Mouse (Mus musculus) cerebellum, adult 18-20 months (tissue): Measurements from ENCODE around the gene St6galnac4.

Experiments used
- DNase-seq, 2 experiments: peaks; one replicate each; pipeline ENCODE4 v3.0.0; 2021

The St6galnac4 gene

DNA sequence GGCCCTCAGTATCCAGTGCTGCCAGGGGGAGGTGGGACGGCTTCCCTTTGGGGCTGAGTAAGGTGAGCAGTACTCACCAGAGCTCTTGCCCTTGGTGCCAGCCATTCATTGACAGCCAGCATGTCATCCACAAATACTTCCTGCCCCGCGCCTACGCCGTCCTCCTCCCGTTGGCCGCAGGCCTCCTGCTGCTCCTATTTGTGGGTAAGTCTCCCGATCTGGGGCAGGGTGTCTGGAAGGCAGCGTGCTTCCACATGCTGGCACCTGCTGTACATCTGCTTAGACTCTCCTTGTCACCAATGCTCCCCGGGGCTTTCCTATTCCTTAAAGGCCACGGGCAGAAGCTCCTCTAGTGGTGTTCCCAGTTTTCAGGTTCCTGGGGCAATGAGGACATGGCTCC is 14.7 kb upstream of the St6galnac4 start:
- DNase-seq, result no peak

DNA sequence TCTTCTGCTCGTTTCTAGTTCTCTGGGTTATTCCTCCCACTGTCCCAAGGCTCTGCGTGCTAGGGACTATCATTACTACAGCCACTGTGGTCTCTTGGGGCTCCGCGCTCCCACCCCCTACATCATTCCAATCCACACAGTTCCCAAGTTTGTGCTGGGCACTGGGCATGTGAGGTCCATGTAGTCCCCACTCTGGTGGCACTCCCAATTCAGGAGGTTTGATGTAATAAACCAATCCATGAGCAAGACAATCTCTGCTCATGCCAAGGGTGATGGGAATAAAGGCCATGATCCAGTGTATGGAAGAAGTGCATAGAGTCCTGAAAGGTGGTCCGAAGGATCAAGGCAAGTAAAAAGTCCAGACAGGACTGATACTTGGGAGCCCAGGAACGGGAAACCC is 12.4 kb upstream of the St6galnac4 start, which contains the start of gene Pip5kl1:
TSS of gene Pip5kl1 (plus strand) at position 301 of the 400 bp plus-strand sequence.
- DNase-seq, result no peak

GRCm38 (mm10) chr2:32574901-32575585 is 11.9 kb upstream of the St6galnac4 start:
- DNase-seq, result peak; percentile 83 to 84

DNA sequence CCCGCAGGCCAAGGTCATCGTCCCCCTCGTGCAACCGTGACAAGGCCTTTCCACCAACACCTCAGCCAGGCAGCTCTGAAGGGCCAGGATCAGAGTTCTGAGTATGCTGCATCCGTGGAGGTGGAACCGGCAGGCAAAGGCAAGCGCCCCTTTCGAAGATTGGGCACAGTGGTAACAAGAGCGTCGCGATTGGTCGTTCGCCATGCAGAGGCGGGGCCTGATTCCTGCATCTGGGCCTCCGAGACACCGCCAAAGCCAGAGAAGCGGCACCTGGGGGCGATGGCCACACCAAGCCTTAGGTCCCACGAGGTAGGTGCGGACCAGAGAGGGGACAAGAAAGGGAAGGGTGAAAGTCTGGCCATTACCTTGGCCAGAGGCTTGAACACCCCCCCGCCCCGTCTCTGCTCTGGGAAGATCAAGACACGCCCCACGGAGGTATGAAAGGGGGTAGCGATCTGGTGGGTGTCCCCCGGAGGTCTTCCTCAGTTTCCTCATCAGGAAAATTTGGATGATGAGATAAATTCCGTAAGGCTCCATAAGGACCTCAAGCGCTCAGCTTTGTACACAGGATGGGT is 11.2 kb upstream of the St6galnac4 start, which contains the start of gene 9430097D07Rik:
TSS of gene 9430097D07Rik (minus strand) at position 99 of the 575 bp plus-strand sequence.
- DNase-seq, result peak; percentile 80 to 86

GRCm38 (mm10) chr2:32576532-32576931 is 10.4 kb upstream of the St6galnac4 start:
- DNase-seq, result no peak

DNA sequence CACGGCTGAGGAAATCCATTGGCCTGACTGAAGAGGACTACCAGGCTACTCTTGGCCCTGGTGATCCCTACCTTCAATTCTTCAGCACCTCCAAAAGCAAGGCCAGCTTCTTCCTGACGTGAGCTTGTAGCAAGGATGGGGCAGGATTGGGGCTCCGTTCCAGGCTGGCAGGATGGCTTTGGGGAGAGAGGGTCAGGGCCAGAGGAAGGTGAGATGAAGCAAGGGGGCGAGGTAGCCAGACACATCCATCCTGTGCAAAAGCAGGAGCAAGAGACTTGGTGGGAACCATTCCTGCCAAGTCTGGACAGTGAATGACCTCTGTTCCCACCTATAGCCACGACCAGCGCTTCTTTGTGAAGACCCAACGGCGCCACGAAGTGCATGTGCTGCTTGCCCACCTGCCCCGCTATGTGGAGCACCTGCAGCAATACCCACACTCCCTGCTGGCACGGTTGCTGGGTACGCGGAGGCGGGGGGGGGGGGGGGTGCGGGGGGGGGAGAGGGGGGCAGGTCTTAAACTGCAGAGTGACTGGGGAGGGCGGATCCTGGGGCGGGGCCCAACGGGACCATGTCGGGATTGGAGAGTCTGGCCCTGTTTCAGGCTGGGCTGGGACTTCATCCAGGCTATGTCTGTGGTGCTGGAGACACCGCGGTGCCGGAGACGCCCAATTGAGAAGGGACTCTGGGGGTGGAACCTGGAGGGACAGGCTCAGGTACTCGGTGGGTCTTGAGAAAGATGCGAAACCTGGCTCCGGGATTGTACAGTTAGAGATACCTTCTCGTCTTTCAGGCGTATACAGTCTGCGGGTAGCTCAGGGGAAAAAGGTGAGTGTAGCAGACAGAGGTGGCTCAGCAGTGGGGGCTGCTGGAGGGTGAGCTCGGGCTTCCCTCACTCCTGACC is 8.5 kb upstream of the St6galnac4 start:
- no peak for DNase-seq

GRCm38 (mm10) chr2:32581450-32582095 is 5.3 kb upstream of the St6galnac4 start:
- DNase-seq, result peak; percentile 76 to 78

- peak; percentile 88 to 90 for DNase-seq
Observed at GRCm38 (mm10) chr2:32582830-32583799, 3.8 kb upstream of the St6galnac4 start.

DNA sequence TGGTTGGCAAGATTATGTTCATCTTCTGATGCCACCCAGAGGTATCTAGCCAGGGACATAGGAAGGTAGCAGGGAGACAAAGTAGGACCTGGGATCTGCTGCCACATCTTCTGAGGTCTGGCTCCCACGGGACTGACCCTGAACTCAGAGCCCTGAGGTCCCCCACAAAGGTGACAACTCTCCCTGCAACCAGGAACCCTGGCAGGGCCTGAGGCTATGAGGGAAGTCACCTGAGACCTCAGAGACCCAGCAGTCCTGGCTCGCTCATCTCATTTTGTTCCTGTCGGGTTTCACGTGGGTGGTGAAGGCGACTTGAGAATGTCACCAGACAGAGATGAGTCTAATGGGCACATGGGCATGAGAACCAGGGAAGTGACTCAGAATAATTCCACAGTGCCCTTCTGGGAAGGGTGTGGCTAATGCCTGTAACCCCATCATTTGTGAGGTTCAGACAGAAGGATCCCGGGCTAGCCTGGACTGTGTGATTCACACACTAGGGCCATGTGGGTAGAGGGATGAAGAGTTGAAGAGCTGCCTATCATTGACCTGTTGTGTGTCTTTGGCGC is 1.7 kb upstream of the St6galnac4 start:
- no peak for DNase-seq

DNA sequence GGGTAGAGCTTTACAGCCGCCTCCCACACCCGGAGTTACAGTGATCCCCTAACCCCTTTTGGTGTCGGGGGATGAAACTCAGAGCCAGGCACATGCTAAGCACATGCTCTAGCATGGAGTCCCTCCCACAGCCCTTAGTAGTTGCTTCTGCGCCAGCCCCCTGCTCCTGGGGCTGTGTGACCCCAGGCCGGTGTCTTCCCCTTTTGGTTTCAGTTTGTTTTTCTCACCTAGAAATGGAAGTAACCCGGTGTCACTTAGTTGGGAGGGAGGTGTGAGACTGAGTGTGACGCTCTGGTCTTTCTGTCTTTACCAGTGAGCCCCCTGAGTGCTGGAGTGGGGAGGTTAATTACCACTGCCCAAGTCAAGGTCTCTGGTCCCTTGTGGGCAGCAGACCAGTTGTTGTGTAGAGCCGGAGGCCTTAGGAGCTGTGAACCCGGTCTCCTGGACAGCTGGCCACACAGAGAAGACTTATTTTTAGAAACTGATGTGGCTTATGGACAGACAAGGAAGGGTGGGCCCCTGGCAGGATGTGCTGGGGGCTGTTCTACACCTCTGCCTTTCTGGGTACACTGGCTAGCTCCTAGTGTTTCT is 931 bp downstream of the St6galnac4 start:
- peak in 1 of 2 experiments; percentile 49 for DNase-seq

DNA sequence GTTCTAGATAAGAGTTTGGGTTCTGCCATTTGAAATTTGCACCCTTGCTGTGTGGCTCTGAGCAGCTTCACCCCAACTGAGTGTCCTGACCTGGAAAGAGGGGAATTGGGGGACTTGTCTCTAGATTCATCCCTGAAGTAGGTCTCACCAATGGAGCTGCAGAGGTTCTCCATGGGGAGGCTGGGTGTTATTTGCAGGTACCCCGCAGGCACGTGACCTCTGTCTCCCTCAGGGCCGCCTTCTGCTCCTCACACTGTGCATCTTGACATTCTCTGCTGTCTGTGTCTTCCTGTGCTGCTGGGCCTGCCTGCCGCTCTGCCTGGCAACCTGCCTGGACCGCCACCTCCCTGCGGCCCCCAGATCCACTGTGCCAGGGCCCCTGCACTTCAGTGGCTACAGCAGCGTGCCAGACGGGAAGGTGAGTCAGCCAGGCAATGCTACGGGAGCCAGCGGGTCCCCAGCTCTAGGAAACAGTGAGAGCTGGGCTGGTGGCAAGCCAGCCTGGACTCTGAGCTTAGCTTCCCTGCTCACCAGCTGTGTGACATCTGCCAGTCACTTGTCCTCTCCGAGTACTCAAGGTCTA is 2.4 kb downstream of the St6galnac4 start:
- DNase-seq, result peak; percentile 90

DNA sequence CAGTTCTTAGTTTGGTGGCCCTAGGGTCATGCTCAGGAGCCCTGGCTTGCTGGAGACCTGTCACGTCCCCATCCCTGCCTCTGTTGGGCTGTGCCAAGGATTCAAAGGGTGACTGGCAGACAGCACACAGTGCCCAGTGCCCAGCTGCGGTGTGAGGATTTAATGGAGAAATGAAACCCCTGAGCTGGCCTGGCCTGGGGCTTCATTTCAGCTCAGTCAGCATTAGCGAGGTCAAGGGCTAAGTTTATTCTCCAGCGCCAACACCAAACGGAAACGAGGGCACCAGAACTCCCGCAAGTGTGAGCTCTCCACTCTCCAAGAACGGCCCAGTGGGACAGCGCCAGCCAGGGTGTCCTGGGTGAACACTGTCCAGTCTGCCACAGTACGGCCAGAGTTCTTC is 3.3 kb downstream of the St6galnac4 start:
- DNase-seq, result no peak

- DNase-seq, result peak in 1 of 2 experiments; percentile 53
Observed at GRCm38 (mm10) chr2:32591249-32591648, 4.4 kb downstream of the St6galnac4 start.

DNA sequence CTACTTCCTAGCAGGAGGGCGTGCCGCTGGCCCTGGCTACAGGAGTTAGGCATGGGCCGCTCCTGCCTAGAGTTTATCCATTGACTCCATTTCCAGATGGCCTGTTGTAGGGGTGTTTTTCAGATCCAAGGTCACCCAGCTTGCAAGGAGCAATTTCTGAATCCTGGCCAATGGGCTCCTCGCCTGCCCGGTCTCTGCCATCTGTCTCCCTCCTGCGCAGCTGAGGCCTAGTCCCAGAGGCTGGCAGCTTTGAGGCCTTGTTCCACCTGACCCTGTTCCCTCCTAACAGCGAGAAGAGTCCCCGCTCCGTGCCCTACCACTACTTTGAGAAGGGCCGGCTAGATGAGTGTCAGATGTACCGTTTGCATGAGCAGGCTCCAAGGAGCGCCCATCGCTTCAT is 9.8 kb downstream of the St6galnac4 start:
- DNase-seq, result peak; percentile 89 to 92

DNA sequence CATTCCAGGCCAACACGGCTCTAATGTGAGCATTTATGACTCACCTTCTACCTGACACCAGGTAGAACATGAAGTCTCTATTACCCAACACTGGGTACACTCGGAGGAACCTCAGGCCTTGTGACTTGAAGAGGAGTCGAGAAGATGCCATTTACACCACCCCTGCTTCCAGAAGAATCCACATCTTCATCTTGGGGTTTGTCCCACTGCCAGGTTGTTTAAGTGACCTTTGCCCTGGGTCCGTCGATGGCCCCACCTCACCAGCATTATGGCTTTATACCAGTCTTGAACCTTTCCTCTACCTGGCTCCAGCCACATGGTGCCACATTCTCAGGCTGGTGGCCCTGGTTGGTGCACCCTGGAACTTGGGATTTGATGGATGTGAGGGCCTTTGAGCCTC is 10.4 kb downstream of the St6galnac4 start:
- DNase-seq, result no peak

DNA sequence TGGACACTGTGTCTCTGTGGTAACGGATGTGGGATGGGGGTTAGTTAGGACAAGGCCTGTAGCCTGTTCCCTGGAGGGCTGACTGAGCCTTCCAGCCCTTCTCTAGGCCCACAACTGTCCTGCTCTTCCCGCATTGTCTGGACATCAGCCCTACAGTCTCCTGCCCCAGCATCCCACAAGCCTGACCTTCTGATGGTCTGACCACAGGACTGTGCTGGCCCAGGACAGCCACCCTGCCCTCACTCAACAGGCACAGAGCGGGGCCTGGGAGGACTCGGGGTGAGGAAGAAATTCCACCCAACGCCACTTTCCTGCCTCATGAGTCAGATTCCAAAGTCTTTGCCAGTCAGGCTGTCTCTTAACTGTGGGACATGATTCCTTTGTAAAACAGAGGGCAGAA is 10.8 kb downstream of the St6galnac4 start:
- DNase-seq, result no peak

- peak; percentile 70 to 74 for DNase-seq
Observed at GRCm38 (mm10) chr2:32598506-32598905, 11.6 kb downstream of the St6galnac4 start.

DNA sequence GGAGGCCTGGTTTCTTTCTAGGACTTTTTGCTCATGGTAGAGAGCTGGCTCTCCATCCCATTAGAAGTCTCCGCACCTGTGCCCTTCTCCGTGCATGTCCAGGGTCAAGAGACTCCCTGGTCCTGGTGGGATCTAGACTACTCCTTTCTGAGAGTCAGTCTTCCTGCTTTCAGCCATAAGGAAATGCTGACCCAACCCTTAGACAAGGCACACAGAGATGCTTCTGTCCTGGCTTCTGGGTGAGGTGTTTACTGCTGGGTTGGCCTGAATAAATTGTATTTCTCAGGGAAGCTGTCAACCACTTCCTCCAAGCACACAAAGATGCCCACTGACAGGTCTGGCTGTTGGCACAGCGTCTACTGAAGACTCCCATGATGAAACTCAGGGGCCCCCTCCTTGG is 12.5 kb downstream of the St6galnac4 start, which contains the start of gene St6galnac6:
TSS of gene St6galnac6 (plus strand) at position 301 of the 400 bp plus-strand sequence.
- DNase-seq, result no peak

- DNase-seq, result peak; percentile 65
Observed at GRCm38 (mm10) chr2:32601417-32602065, 14.6 kb downstream of the St6galnac4 start.

- peak; percentile 92 to 95 for DNase-seq
Observed at GRCm38 (mm10) chr2:32602600-32603054, 15.7 kb downstream of the St6galnac4 start.
